Mouse (Mus musculus): ENCODE measurements around the gene Helt. TPM values are rescaled to one million over a fixed set of nuclear protein-coding genes. Genes with fewer than 3 reads are reported as not detected.
A peak's percentile ranks its signal among the peaks of the same experiment; 100 is the strongest.

Gene Helt
- polyA plus RNA-seq, 2 experiments = 0.05 TPM; not detected in 1

GRCm38 (mm10) chr8:46257921-46258682 is 36.4 kb downstream of the Helt start:
- Histone ChIP-seq H3K4me2 (replicated peaks; ENCODE audit: low read depth, low read length, severe bottlenecking) (no peak overlapping the region), H3K4me1 (ENCODE audit: control insufficient read depth, insufficient read depth, low read length) (no peaks in the 10 kb centered on the region), H3K9ac (ENCODE audit: low read depth, low read length, severe bottlenecking) (no peak overlapping the region), H3K27ac (replicated peaks; ENCODE audit: low read depth, low read length) (no peak overlapping the region), H3K27me3 (ENCODE audit: control insufficient read depth, insufficient read depth, low read length) (no peaks in the 10 kb centered on the region), H3K4me3 (replicated peaks; ENCODE audit: low read length) (no peak overlapping the region), H3K9me3 (ENCODE audit: control insufficient read depth, low read length) (no peaks in the 10 kb centered on the region), H3K36me3 (ENCODE audit: control insufficient read depth, insufficient read depth, low read length) (no peaks in the 10 kb centered on the region)
- DNase-seq (ENCODE audit: low spot score) (no peak), ATAC-seq (ENCODE audit: low FRiP score, low read depth) (no peak)
- 50% methylated on average over 19 of the region's 19 CpGs for WGBS
- TF ChIP-seq POLR2A (IDR thresholded peaks at IDR 0.05; ENCODE audit: borderline replicate concordance, extremely low read depth, insufficient read depth, insufficient read length) = no peak

GRCm38 (mm10) chr8:46252456-46252855 is 42.0 kb downstream of the Helt start:
- peak overlapping the region; percentile 30; the same call in 1 of the 2 replicates for H3K4me2 ChIP-seq (replicated peaks; ENCODE audit: low read depth, low read length, severe bottlenecking)
- no peak overlapping the region for H3K9ac ChIP-seq (ENCODE audit: low read depth, low read length, severe bottlenecking)
- no peak for TF ChIP-seq POLR2A (IDR thresholded peaks at IDR 0.05; ENCODE audit: borderline replicate concordance, extremely low read depth, insufficient read depth, insufficient read length)
- H3K9me3 ChIP-seq (ENCODE audit: control insufficient read depth, low read length) = no peaks in the 10 kb centered on the region
- no peak overlapping the region for H3K4me3 ChIP-seq (replicated peaks; ENCODE audit: low read length)
- no peaks in the 10 kb centered on the region for H3K36me3 ChIP-seq (ENCODE audit: control insufficient read depth, insufficient read depth, low read length)
- no peak for DNase-seq (ENCODE audit: low spot score)
- no peak overlapping the region for H3K27ac ChIP-seq (replicated peaks; ENCODE audit: low read depth, low read length)
- H3K27me3 ChIP-seq (ENCODE audit: control insufficient read depth, insufficient read depth, low read length) = no peaks in the 10 kb centered on the region
- 52% methylated on average over 13 of the region's 13 CpGs for WGBS
- no peak for ATAC-seq (ENCODE audit: low FRiP score, low read depth)
- H3K4me1 ChIP-seq (ENCODE audit: control insufficient read depth, insufficient read depth, low read length) = 0 out of 2 replicates have a peak, but pooled peaks cover 4% of the 10 kb centered on the region

GRCm38 (mm10) chr8:46251561-46251960 is 42.9 kb downstream of the Helt start:
- no peak overlapping the region for H3K4me3 ChIP-seq (replicated peaks; ENCODE audit: low read length)

GRCm38 (mm10) chr8:46246346-46246745 is 48.1 kb downstream of the Helt start:
- Histone ChIP-seq H3K9me3 (ENCODE audit: control insufficient read depth, low read length) (no peaks in the 10 kb centered on the region), H3K4me2 (replicated peaks; ENCODE audit: low read depth, low read length, severe bottlenecking) (no peak overlapping the region), H3K4me1 (ENCODE audit: control insufficient read depth, insufficient read depth, low read length) (0 out of 2 replicates have a peak, but pooled peaks cover 4% of the 10 kb centered on the region), H3K27ac (replicated peaks; ENCODE audit: low read depth, low read length) (no peak overlapping the region), H3K9ac (ENCODE audit: low read depth, low read length, severe bottlenecking) (no peak overlapping the region), H3K27me3 (ENCODE audit: control insufficient read depth, insufficient read depth, low read length) (no peaks in the 10 kb centered on the region), H3K36me3 (ENCODE audit: control insufficient read depth, insufficient read depth, low read length) (no peaks in the 10 kb centered on the region), H3K4me3 (replicated peaks; ENCODE audit: low read length) (no peak overlapping the region)
- DNase-seq (ENCODE audit: low spot score) = no peak
- TF ChIP-seq POLR2A (IDR thresholded peaks at IDR 0.05; ENCODE audit: borderline replicate concordance, extremely low read depth, insufficient read depth, insufficient read length) = no peak
- WGBS = 80% methylated on average over 11 of the region's 11 CpGs
- ATAC-seq (ENCODE audit: low FRiP score, low read depth) = no peak

More at GRCm38 (mm10) chr8:46251561-46251960, 42.9 kb downstream of the Helt start:
- no peak overlapping the region for H3K27ac ChIP-seq (replicated peaks; ENCODE audit: low read depth, low read length)
- DNase-seq (ENCODE audit: low spot score) = no peak
- no peaks in the 10 kb centered on the region for H3K27me3 ChIP-seq (ENCODE audit: control insufficient read depth, insufficient read depth, low read length)
- no peak overlapping the region; the same call in 1 of the 2 replicates for H3K4me2 ChIP-seq (replicated peaks; ENCODE audit: low read depth, low read length, severe bottlenecking)
- no peaks in the 10 kb centered on the region for H3K9me3 ChIP-seq (ENCODE audit: control insufficient read depth, low read length)
- no peaks in the 10 kb centered on the region for H3K36me3 ChIP-seq (ENCODE audit: control insufficient read depth, insufficient read depth, low read length)
- WGBS = 39% methylated on average over 10 of the region's 10 CpGs
- 0 out of 2 replicates have a peak, but pooled peaks cover 4% of the 10 kb centered on the region for H3K4me1 ChIP-seq (ENCODE audit: control insufficient read depth, insufficient read depth, low read length)
- no peak for TF ChIP-seq POLR2A (IDR thresholded peaks at IDR 0.05; ENCODE audit: borderline replicate concordance, extremely low read depth, insufficient read depth, insufficient read length)
- no peak overlapping the region for H3K9ac ChIP-seq (ENCODE audit: low read depth, low read length, severe bottlenecking)
- no peak for ATAC-seq (ENCODE audit: low FRiP score, low read depth)

- no peak for TF ChIP-seq POLR2A (IDR thresholded peaks at IDR 0.05; ENCODE audit: borderline replicate concordance, extremely low read depth, insufficient read depth, insufficient read length)
- H3K4me3 ChIP-seq (replicated peaks; ENCODE audit: low read length) = no peak overlapping the region
- H3K36me3 ChIP-seq (ENCODE audit: control insufficient read depth, insufficient read depth, low read length) = no peaks in the 10 kb centered on the region
- H3K4me1 ChIP-seq (ENCODE audit: control insufficient read depth, insufficient read depth, low read length) = no peaks in the 10 kb centered on the region
- no peak overlapping the region for H3K9ac ChIP-seq (ENCODE audit: low read depth, low read length, severe bottlenecking)
- WGBS = 24% methylated on average over 7 of the region's 7 CpGs
- no peak for DNase-seq (ENCODE audit: low spot score)
- H3K27ac ChIP-seq (replicated peaks; ENCODE audit: low read depth, low read length) = no peak overlapping the region
- no peaks in the 10 kb centered on the region for H3K27me3 ChIP-seq (ENCODE audit: control insufficient read depth, insufficient read depth, low read length)
- no peaks in the 10 kb centered on the region for H3K9me3 ChIP-seq (ENCODE audit: control insufficient read depth, low read length)
- ATAC-seq (ENCODE audit: low FRiP score, low read depth) = no peak
- no peak overlapping the region for H3K4me2 ChIP-seq (replicated peaks; ENCODE audit: low read depth, low read length, severe bottlenecking)
Observed at GRCm38 (mm10) chr8:46242946-46243345, 51.5 kb downstream of the Helt start.

Other genes starting within 250 kb of the Helt start
- gene Cfap97, start 142.9 kb downstream of the Helt start, polyA plus RNA-seq (2012; rRNA removed) = 13.6 and 14.6 TPM in 2 replicates
- gene Cfap97, start 142.9 kb downstream of the Helt start, polyA plus RNA-seq (2014; fragmentation: Nextera tagmentation; extraction: Ambion mirVana) = 24.2 and 28.5 TPM in 2 replicates
- gene Snx25, start 142.5 kb downstream of the Helt start, polyA plus RNA-seq (2012; rRNA removed) = 10.2 and 13.8 TPM in 2 replicates
- 10.5 and 13.5 TPM in 2 replicates for gene Snx25, start 142.5 kb downstream of the Helt start, polyA plus RNA-seq (2014; fragmentation: Nextera tagmentation; extraction: Ambion mirVana)
- gene Slc25a4, start 83.4 kb downstream of the Helt start, polyA plus RNA-seq (2012; rRNA removed) = 410 and 427 TPM in 2 replicates
- gene Slc25a4, start 83.4 kb downstream of the Helt start, polyA plus RNA-seq (2014; fragmentation: Nextera tagmentation; extraction: Ambion mirVana) = 513 and 524 TPM in 2 replicates
- 16.9 and 20.7 TPM in 2 replicates for gene Acsl1, start 176.4 kb upstream of the Helt start, polyA plus RNA-seq (2012; rRNA removed)
- gene Acsl1, start 176.4 kb upstream of the Helt start, polyA plus RNA-seq (2014; fragmentation: Nextera tagmentation; extraction: Ambion mirVana) = 27.1 and 33.9 TPM in 2 replicates